Mouse (Mus musculus): Measurements from ENCODE around the gene Slc27a1.

DNA sequence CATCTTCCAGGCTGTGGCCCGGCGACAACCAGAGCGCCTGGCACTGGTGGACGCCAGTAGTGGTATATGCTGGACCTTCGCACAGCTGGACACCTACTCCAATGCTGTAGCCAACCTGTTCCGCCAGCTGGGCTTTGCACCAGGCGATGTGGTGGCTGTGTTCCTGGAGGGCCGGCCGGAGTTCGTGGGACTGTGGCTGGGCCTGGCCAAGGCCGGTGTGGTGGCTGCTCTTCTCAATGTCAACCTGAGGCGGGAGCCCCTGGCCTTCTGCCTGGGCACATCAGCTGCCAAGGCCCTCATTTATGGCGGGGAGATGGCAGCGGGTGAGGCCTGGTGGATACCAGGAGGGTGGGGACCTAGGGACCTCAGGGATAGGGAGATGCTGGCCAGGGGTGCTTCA, 10.8 kb downstream of the Slc27a1 start:
- TF ChIP-seq CTCF (conservative IDR thresholded peaks at IDR 0.05; ENCODE audit: insufficient read depth, insufficient read length, low read depth, low read length), result no peak
- no peak for TF ChIP-seq POLR2A (IDR thresholded peaks at IDR 0.05; ENCODE audit: low read depth, low read length)
